Mouse (Mus musculus): ENCODE measurements around the gene H2afy. TPM values are rescaled to one million over a fixed set of nuclear protein-coding genes. Genes with fewer than 3 reads are reported as not detected.

The H2afy gene
- 57.6 and 133 TPM in 2 replicates for polyA plus RNA-seq (2012; rRNA removed; ENCODE audit: low replicate concordance)

DNA sequence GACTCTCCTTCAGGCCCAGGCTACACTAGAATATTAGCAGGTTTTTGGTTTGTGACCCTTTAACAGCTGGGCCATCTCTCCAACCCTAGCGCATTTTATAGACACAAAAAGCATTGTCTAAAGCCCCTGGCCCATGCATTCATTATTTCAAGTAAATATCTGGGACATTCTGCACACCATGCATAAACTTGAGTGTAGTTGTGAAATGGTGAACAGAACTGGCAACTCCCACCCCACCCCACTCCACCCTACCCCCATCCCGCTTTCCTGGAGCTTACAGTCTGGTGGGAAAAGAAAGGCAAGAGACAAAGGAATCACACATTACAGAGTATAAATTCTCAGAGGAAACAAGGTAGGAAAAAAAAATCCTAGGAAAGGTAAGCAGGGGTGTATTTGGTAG lies at the start of gene H2afy:
TSS of gene H2afy (minus strand) at position 162 of the 400 bp plus-strand sequence.

DNA sequence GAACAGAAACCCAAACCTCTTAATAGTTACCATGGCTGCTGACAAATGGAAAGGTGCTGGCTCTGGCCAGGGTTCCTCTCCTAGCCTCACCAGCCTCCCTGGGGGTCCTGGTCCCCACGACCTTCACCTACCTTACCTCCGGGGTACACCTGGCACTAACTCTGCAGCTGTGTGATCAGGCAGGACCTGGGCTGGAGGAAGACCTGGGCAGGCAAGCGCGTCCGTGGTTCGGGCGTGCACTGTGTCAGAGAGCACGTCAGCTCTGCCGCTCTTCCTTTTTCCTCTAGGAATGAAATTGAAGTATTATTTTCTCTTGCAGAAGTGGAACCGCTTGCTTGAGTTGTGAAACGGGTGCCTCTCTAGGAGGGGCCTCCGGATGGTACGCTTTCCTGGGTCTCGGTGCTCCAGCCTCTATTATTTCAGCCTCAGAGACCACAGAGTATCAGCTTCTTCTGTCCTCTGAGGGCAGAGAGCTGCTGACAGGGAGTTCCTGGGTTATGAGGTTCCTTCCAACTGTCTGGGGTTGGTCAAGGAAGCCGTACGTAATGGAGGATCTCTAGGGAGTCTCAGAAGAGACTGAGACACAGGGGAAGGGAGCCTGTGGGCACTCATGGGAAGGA lies 42.4 kb upstream of the H2afy start, which contains the start of gene Tifab:
TSS of gene Tifab (minus strand) at position 470 of the 620 bp plus-strand sequence.

Other genes with a start within 250 kb of the H2afy start
- 5.3 and 8.6 TPM in 2 replicates for gene Tifab, start 42.5 kb upstream of the H2afy start, polyA plus RNA-seq (2012; rRNA removed; ENCODE audit: low replicate concordance)
- not detected in 2 replicates for gene Neurog1, start 115.8 kb upstream of the H2afy start, polyA plus RNA-seq (2012; rRNA removed; ENCODE audit: low replicate concordance)
- 20.3 and 248 TPM in 2 replicates for gene Cxcl14, start 160.2 kb upstream of the H2afy start, polyA plus RNA-seq (2012; rRNA removed; ENCODE audit: low replicate concordance)